Mouse (Mus musculus) cerebellum, postnatal 25 days (tissue): ENCODE measurements at regions not wholly inside any gene's neighbourhood (a gene's known extent, or its start where the extent isn't known, plus 50 kb on each side); places are given as distances from the start of the nearest gene placed in this dataset.
"Not testable (repeated sequence)": the region's sequence is repeated elsewhere in the genome, so short reads cannot be mapped to it uniquely, and the experiment has no call there.

Experiments
- DNase-seq, 2 experiments: peaks; one replicate each; pipeline ENCODE4 v3.0.0; 2021; ENCODE audit warnings: mixed read lengths in 2 of 2

DNA sequence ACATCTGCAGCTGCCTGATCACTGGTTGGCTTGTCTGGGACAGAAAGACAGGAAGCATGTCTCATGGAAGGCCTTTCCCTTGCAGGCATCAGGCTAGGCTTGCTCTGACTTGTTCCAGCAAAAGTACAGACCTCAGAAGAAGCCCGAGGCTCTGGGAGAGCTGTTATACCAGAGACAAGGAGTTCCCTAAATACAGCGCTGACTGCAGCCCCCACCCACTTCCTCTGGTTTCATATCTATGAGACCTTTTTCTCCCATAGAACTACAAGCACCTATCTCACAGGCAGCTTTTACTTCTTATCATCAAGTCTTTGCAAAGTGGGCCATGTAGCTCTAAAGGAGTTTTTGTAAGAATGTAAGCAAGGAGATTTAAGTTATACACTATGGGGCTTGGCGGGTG is 312.2 kb upstream of the Vmn1r3 start:
- DNase-seq = not testable (repeated sequence)

DNA sequence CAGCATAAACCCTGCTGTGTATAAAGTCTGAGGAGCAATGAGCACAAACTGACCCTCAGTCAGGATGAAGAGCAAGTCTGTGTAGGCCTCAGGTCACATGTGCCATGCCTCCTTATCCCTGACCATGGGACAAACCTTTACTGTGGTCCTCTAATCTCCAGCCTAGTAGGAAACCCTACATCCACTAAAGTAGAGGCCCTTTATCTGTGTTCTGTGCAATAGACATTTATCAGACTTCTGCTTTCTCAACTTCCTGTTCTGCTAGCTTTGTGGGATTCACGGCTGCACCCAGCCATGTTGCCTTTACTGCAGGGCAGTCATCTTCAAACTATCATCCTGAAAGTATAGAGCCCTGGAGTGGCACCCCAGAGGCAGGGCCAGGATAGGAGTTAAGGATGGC is 310.8 kb upstream of the Vmn1r3 start:
- not testable (repeated sequence) for DNase-seq

DNA sequence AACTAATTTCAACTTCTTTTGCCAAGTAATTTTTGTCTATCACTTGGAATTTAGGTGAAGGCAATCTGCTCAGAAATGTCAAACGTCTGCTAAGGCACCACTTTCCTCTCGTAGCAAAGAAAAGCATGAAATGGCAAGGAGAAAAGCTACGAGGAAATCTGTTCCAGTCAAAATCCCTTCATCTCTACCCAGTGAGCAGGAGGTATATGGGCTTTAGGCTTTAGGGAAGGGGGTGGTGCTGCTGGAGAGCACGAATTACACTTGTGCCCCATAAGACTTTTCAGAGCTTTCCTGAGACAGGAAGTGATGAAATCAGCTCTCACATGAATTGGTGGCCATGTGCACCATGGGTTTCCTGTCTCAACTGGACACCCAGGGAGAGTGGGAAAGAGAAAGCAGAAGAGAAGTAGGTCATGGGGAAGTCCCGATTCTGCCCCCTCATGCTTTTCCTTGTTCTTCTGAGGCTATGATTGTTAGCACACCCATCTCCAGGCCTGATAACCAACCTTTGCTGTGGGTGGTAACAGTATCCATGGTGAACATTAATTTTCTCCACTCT is 309.0 kb upstream of the Vmn1r3 start:
- DNase-seq = not testable (repeated sequence)

DNA sequence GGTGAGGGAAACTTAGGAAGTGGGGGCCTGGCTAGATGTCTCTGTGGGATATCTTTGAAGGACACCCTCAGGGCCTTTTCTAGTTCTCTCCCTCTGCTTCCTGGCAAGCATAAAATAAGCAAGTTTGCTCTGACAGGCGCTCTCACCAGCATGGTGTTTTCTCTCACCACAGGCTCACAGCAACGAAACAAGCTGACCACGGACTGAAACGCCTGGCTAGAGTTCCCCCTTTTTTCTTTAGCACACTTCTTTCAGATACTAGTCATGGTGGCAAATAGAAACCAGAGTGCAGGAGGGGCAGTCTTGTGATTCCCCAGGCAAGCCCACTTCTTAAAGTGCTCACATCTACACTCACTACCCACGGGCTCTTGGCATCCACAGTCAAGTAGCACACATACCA is 305.7 kb upstream of the Vmn1r3 start:
- DNase-seq = not testable (repeated sequence)

DNA sequence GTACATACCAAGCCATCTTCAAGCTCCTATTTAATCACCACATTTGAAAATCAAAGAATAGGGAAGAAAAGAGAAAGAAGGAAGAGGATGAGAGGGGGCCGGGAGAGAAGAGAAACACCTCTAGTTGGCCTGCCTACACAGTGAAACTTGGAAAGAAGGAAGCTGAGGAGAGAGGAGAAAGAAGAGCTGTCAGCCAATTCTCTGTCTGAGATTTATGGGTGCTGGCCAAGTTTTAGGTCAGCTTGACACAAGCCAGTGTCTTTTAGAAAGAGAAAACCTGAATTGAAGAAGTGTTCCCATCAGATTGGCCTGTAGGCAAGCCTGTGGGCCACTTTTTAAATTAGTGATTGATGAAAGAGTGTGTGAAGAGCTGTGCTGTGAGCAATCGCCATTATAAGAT is 296.9 kb upstream of the Vmn1r3 start:
- no peak for DNase-seq

DNA sequence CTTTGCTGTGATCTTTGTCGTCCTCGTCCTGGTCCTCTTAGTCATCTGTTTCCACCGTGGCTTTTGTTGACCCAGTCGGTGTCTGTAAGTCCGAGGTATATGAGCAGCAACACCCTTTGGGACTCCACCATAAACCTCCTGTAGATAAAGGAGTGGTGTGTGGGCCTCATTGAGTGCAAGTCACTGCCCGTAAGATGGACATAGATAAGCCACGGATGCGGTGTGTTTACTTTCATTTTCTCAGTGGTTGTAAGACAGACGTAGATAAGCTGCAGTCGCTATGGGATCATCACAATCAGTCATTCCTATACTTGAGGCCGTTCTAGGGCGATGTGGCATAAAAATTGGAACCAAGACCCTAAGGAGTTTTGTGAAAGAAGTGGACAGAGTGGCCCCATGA is 271.6 kb upstream of the Vmn1r3 start:
- DNase-seq = no peak

DNA sequence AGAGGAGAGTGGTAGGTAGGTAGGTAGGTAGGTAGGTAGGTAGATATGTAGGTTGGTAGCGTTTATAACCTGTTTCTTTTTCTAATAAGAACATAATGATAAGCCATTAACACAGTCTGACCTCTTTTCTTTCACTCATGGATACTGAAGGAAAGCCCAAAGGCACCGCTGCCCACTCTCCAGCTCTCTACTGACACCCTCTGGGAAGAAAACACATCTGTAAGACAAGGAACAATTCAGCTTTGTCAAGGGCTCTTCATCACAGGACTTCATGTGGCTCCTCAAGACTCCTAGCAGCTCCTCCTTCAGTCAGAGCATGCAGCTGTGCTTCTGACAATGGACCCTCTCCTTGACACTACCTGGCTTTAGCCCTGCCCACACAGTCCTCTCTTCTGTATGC is 252.2 kb upstream of the Vmn1r3 start:
- not testable (repeated sequence) for DNase-seq

DNA sequence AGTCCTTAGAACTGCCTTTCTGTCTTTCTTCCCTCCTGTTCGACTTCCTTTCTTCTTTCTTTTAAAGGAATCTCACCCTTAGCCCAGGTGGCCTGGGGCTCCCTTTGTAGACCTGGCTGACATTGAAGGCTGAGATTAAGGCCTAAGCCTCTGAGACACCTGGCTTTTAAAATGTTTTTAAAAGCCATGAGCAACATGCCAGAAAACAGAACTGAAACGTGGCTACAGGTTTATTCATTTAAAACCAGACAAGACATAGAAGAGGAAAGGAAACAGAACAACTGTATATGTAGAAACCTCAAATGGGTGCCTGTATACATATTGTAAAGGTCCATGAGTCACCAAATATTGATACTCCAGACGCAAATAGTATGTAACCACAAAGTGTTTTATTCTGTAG is 242.8 kb upstream of the Vmn1r3 start:
- DNase-seq = no peak

DNA sequence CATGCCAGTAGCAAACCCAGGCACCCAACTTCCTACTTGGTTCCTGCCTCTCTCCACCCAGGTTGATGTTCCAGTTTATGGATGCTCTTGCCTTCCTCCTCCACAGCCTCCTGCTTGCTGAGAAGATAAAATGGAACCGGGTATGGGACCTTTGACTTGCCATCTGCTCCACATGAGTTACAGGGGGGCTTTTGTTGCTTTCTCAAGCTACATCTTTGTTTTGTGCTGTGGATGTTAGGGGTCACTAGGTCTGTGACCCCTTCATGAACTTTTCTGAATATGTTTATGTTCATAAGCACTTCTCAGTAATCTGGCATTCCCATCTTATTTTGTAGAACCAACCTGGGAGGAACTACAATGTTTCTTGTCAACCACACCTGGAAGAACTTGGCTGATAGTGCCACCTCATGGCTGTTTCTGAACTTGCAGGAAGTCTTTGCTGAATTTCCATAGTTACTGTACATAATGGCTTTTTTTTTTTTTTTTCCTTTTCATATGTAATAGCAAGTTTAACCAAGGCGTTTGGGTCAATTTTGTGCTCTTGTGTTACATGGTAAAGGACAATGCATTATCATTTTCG is 234.9 kb upstream of the Vmn1r3 start:
- DNase-seq = peak in 1 of 2 experiments; percentile 29

DNA sequence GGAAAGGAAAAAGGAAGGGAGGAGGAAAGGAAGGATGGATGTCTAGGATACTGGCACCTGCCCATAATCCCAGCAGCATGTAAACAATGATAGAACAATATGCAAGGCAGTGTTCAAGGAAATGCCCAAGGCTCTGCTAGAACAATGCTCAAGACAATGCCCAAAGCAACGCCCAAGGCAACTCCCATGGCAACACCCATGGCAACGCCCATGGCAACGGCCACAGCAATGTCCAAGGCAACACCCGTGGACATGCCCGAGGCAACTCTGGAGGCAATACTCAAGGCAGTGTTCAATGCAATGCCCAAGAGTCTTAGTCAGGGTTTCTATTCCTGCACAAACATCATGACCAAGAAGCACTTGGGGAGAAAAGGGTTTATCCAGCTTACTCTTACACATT is 231.5 kb upstream of the Vmn1r3 start:
- DNase-seq = no peak

DNA sequence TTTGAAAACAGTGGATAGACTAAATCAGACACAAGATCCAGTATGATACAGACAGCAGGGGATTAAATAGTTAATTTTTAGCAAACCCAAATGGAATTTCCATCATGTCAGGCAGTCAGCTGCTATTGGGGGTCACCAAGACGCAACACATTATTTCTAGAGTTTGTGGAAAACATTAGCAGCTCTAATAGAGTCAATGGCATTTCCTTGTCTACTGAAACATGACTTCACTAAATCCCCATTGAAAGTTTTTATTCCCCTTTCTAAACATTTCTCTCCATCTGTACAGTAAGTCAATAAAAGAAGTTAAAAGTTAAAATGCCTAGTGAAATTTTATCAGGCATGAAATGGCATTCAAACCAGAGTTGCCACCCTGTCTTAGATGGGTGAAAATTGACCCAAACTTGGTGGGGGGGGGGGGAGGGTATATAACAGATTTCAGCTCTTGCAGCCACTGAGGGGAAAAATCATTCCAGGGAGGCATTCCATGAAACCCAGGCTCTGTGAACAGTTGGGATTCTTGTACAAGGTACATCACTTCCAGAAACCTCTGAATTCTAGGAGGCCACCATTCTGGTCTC is 229.4 kb upstream of the Vmn1r3 start:
- not testable (repeated sequence) for DNase-seq

DNA sequence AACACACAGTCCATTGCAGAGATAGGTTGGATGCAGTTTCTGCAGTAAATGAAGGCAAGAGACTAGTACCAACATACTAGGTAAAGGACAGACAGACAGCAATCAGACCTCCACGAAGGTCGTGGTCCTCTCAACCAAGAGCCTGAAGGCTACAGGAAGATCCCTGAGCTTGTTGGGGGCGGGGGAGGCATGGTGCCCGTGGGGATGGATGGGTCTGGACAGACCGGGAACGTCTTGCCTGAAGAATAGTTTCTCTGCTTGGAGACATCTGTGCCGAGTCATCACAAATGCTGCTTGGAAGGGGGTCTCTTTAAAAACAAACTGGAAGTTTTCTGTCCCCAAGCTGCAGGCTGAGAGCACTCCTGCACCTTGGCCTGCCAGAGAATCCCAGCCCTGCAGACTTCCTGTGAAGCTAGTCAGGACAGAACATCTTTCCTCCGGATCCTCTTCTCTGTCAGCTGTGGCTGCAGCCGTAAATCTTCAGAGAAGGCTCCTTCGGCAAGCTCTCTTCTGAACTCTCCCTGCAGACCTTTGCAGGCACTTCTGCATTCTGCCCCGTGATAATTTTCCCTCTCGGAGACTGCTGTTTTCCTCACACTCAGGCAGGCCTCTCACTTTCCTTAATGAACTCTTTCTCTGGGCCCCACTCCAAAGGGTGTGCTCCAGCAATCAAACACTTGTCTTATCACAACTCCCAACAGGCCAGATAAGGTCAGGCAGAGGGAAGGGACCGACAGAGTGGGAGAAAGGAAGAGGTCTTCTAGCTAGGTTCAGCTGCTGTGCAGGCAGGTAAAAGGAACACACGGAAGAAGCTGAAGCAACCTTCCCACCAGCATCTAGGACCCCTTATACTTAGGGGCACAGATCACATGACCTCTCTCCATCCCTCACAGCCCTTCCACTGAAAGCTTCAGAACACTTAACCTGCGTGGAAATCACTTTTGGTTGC is 228.6 kb upstream of the Vmn1r3 start:
- no peak for DNase-seq

DNA sequence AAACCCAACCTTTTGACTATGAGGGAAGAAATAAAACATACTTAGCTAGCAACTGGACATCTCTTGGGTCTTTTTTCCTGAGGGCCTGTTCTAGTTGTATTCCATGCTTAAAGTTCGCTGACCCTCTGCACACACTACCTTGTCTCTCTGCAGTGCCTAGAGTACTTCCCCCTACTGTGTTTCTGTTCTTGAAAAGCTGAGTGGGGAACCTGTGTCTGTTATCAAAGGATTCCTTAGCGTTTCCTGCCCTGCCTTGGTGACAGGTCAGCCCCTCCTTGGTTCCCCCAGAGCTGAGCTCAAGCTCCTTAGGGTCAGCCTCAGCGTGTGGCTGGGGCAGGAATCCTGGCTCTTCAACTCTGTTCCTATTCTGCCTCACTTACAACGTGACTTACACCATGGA is 227.2 kb upstream of the Vmn1r3 start:
- not testable (repeated sequence) for DNase-seq

DNA sequence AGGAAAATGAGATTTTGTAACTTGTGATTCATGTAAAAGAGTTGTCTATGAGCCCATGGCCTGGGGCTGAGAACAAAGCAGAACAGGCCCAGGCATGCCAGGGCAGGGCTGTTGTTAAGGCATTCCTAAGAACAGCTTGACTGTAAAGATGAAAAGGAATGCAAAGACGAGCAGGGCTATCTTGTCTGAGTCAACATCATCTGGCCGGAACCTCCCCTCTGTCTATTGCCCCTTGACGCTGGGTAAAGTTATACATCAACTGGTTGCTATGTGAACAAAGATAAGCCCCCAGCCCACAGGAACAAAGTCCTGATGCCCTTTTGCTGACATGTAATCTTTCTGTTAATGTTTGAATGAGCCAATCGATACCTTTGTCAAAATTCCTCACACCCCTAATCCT is 217.7 kb upstream of the Vmn1r3 start:
- DNase-seq = not testable (repeated sequence)

DNA sequence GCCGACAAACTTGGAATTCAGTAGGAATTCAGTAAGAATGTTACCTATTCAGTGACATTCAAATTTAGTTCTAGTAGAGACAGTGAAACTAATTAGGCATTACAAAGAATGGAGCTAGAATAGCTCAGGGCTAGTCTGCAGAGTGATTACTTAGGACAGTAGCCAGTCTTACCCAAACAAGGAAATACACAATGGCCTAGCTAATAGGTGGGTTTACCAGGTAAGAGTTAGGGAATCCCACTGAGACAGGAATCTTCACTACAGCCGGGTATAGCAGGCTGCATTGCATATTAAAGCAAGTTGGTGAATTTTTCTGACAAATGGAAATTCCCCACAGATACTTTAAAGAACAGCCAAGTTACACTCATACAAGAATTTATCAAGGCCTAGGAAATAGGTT is 216.6 kb upstream of the Vmn1r3 start:
- not testable (repeated sequence) for DNase-seq

DNA sequence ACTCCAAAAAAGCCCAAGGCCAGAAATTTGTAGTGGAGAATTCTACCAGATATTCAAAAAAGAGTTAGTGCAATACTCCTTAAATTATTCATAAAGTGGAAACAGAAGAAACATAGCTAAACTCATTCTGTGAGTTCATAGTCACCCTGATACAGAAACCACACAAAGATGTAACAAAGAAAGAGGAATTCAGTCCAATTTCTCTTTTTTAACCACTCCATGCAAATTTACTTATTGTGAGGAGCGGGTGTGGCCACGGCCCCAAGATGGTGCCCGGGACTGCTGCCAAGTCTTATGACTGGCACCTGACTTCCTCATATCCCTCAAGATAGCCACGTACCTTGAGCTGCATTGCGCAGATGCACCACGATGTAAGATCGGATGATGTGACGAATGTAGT is 206.4 kb upstream of the Vmn1r3 start:
- not testable (repeated sequence) for DNase-seq

DNA sequence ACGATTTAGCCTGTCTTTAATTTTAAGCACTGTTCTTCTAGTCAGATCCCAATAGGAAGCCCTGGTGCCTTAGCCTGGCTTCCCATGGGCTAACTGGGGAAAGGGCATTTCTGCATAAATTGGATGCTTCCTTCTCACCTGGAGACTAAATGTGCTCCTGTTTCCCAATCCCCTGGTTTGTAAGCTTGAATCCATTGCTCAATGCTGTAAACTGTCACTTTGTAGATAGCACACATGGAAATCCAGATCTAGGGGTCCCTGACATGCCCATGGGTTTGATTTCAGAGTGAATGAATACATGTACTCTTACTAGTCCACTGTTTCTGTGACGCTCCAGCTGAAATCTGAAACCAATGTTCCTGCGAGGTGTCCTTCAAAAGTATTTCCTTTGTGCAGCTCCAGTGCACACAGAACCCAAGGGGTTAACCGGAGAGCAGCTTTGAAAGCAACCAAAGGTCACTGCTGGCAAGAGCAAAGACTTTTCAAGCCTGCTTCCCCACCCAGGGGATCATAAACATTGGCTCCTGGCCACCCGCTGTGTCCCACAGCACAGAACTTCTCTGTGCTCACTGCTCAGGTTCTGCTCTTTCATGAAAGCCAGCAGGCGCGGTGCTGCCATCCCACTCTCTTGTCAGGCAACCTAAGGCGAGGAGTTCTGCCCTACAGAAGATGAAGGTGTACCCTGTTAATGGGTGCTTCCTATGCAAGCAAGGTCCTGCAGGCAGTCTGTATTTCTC is 188.0 kb upstream of the Vmn1r3 start:
- not testable (repeated sequence) for DNase-seq

DNA sequence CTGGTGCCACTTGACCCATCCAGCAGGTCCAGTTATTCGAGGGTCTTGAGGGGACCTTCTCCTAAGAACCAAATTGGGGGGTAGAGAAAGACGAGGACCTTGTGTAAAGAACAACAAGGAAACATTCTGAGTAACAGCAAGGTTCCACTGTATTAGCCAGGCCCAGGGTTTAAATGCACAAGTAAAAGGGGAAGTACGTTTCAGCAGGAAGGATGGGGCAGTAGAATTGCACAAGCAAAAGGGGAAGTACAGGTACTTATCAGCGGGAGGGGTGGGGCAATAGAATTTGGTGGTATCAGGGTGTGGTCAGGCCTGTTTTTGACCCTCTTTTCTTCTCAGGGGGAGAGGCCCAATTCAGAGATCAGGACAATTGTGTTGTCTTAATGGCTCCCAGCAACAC is 182.9 kb upstream of the Vmn1r3 start:
- DNase-seq = not testable (repeated sequence)

DNA sequence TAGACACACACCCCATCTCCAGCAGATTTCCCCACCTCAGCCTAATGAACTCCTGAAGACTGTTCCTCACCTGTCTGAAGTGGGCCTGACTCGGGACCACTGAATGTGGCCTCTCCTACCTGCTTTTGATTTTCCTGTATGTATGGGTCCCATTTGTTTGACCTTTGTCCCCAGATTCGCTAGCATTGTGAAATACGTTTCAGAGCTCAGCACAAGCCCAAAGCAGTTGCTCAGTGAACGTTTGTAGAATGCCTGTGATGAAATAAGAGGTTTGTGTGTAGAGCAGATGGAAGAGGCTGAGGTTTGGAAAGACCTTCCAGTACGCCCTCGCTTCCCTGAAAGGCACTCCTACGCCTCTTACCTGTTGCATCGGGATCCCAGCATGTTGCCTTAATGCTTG is 158.3 kb upstream of the Vmn1r3 start:
- DNase-seq = not testable (repeated sequence)

DNA sequence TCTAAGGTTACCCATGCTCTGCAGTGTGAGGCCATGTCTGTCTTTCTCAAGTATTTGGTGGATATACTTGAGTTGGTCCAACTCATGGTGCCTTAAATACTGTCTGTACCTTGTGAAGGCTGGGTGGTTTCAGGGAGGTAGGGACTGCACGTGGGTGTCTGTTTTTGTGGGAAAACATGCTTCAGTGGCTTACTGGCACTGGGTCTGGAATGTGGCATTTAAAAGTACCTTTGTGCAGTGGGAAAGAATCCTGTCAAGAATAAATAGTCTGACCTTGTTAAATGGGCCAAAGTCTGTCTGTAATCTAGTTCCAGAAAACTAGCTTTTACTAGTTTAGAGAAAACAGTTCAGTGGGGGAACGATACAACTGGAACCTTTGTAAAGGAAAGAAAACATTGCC is 157.5 kb upstream of the Vmn1r3 start:
- not testable (repeated sequence) for DNase-seq

DNA sequence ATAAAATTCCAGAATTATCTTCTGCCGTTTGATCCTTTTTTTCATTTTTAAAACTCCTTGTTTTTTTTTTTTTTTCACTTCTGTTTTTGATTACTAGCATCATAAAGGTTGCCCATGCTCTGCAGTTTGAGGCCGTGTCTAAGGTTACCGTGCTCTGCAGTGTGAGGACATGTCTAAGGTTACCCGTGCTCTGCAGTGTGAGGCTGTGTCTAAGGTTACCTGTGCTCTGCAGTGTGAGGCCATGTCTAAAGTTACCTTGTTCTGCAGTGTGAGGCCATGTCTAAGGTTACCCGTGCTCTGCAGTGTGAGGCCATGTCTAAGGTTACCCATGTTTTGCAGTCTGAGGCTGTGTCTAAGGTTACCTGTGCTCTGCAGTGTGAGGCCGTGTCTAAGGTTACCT is 157.0 kb upstream of the Vmn1r3 start:
- DNase-seq = not testable (repeated sequence)
